Mouse (Mus musculus): ENCODE results near the gene Adat1.
A peak's percentile ranks its signal among the peaks of the same experiment; 100 is the strongest.

The Adat1 gene

GRCm38 (mm10) chr8:111967246-111967870 lies 24.7 kb downstream of the Adat1 start:
- DNase-seq: no peak

- DNase-seq: no peak
Measured at GRCm38 (mm10) chr8:111964849-111965561, 27.1 kb downstream of the Adat1 start.

GRCm38 (mm10) chr8:111964351-111964750 lies 27.8 kb downstream of the Adat1 start:
- no peak for DNase-seq

- no peak for DNase-seq
Measured at GRCm38 (mm10) chr8:111963546-111963945, 28.6 kb downstream of the Adat1 start.

GRCm38 (mm10) chr8:111963091-111963490 lies 29.0 kb downstream of the Adat1 start:
- no peak for DNase-seq

GRCm38 (mm10) chr8:111962589-111962988 lies 29.5 kb downstream of the Adat1 start:
- no peak for DNase-seq

- DNase-seq: no peak
Measured at GRCm38 (mm10) chr8:111961330-111961729, 30.8 kb downstream of the Adat1 start.

GRCm38 (mm10) chr8:111960591-111961321 lies 31.3 kb downstream of the Adat1 start:
- no peak for DNase-seq

- no peak for DNase-seq
Measured at GRCm38 (mm10) chr8:111957231-111957630, 34.9 kb downstream of the Adat1 start.

GRCm38 (mm10) chr8:111955879-111956278 lies 36.2 kb downstream of the Adat1 start:
- no peak for DNase-seq

- DNase-seq: no peak
Measured at GRCm38 (mm10) chr8:111954844-111955594, 37.1 kb downstream of the Adat1 start.

- no peak for DNase-seq
Measured at GRCm38 (mm10) chr8:111951936-111952335, 40.2 kb downstream of the Adat1 start.

- no peak for DNase-seq
Measured at GRCm38 (mm10) chr8:111951317-111951716, 40.8 kb downstream of the Adat1 start.

GRCm38 (mm10) chr8:111950846-111951245 lies 41.3 kb downstream of the Adat1 start:
- DNase-seq: no peak

- no peak for DNase-seq
Measured at GRCm38 (mm10) chr8:111947954-111948353, 44.1 kb downstream of the Adat1 start.

GRCm38 (mm10) chr8:111947144-111947543 lies 45.0 kb downstream of the Adat1 start:
- DNase-seq: no peak

- DNase-seq: no peak
Measured at GRCm38 (mm10) chr8:111943544-111943943, 48.6 kb downstream of the Adat1 start.

- DNase-seq: peak; percentile 81
Measured at GRCm38 (mm10) chr8:111941101-111941454, 51.0 kb downstream of the Adat1 start.

GRCm38 (mm10) chr8:111940171-111941100 lies 51.7 kb downstream of the Adat1 start, which contains the start of gene Gabarapl2:
Gabarapl2 (plus strand) TSS chr8:111940703.
- peak; percentile 99 for DNase-seq

GRCm38 (mm10) chr8:111939516-111940142 lies 52.5 kb downstream of the Adat1 start:
- peak; percentile 61 for DNase-seq
